In genomic region chr11:31732342-31732741, GRCm38 (mm10) we compare ENCODE assay signal across 20 mouse cellular contexts.
DNase-seq lines count a peak whose midpoint lies in the region; ATAC-seq and TF ChIP-seq lines count a peak whose summit lies in the region.
"Had no signal": no experiment of that assay in that cellular context is flagged by ENCODE, and none has a peak within 500 bp of the region (broad histone marks: within the 10 kb centered on the region; RNA-seq: fewer than 3 reads in every experiment).

No protein-coding gene starts in this region.

- H3K27ac ChIP-seq in heart, embryonic 12.5 days (ENCODE audit: poor library complexity, severe bottlenecking) = no peak overlapping the region
- peak overlapping the region; percentile 63 for H3K27ac ChIP-seq in CH12.LX (ENCODE audit: insufficient read depth, low read depth)
- H3K27ac ChIP-seq: hindbrain, embryonic 15.5 days; kidney, embryonic 15.5 days; left cerebral cortex, adult 2 months; limb, embryonic 12.5 days; lung, embryonic 15.5 days; stomach, embryonic 15.5 days had no signal

- peak; percentile 33; the same call in 1 of the 2 replicates for ATAC-seq in heart, embryonic 12.5 days (ENCODE audit: insufficient number of reproducible peaks, low FRiP score)
- ATAC-seq: forebrain, embryonic 14.5 days had no signal

- in situ Hi-C loops in CH12.LX (cut with MboI; ENCODE audit: low pct_ligation_motif_present, low pct_unique_long_range_greater_than_20kb, low sequenced_read_pairs) = no loop called here

- H3K27me3 ChIP-seq in heart, embryonic 12.5 days (replicated peaks) = no peaks in the 10 kb centered on the region
- no peaks in the 10 kb centered on the region for H3K27me3 ChIP-seq in CH12.LX (replicated peaks)
- H3K27me3 ChIP-seq in megakaryocyte, embryonic 14.5 days (replicated peaks) = no peaks in the 10 kb centered on the region
- H3K27me3 ChIP-seq: hindbrain, embryonic 15.5 days; kidney, embryonic 15.5 days; limb, embryonic 12.5 days; lung, embryonic 15.5 days; stomach, embryonic 15.5 days had no signal

- no peak overlapping the region for H3K4me2 ChIP-seq in heart, embryonic 12.5 days
- H3K4me2 ChIP-seq in CH12.LX (ENCODE audit: insufficient read depth, low read depth, poor library complexity, severe bottlenecking) = peak overlapping the region; percentile 71
- H3K4me2 ChIP-seq: hindbrain, embryonic 15.5 days; kidney, embryonic 15.5 days; limb, embryonic 12.5 days; lung, embryonic 15.5 days; midbrain, embryonic 11.5 days; stomach, embryonic 15.5 days had no signal

- no peak for DNase-seq in heart, adult 11 months
- DNase-seq in CH12.LX (ENCODE audit: extremely low read depth) (peak; percentile 54), liver (peak; percentile 16), adipocyte (ENCODE audit: low spot score) (no peak)
- DNase-seq in thymus, postnatal 0 days (ENCODE audit: low spot score) = no peak
- DNase-seq in right cerebral cortex, postnatal 36 days (ENCODE audit: low spot score in 2 of 2) = no peak
- DNase-seq: adrenal gland, postnatal 25 days; cerebellum, adult 9-11 months; thymus, postnatal 36 days had no signal

- no peak overlapping the region for H3K9ac ChIP-seq in heart, embryonic 12.5 days
- peak overlapping the region; percentile 12; the same call in 1 of the 2 replicates for H3K9ac ChIP-seq in CH12.LX (ENCODE audit: insufficient read depth, low read depth)
- H3K9ac ChIP-seq: hindbrain, embryonic 15.5 days; kidney, embryonic 15.5 days; limb, embryonic 12.5 days; lung, embryonic 15.5 days; stomach, embryonic 15.5 days had no signal

- dilution Hi-C loops in CH12.LX (cut with MboI; ENCODE audit: extremely low pct_ligation_motif_present, extremely low pct_unique_long_range_greater_than_20kb, low sequenced_read_pairs) = no loop called here

- peak; percentile 42 for TF ChIP-seq POLR2A in CH12.LX (IDR thresholded peaks at IDR 0.05; ENCODE audit: low read depth, low read length)

- H3K36me3 ChIP-seq in heart, embryonic 12.5 days = no peaks in the 10 kb centered on the region
- H3K36me3 ChIP-seq in CH12.LX (replicated peaks in 1 of 2; ENCODE audit: control insufficient read depth in 1 of 2, insufficient read depth in 1 of 2, low read length in 1 of 2) = no peaks in the 10 kb centered on the region
- H3K36me3 ChIP-seq in megakaryocyte, embryonic 14.5 days (replicated peaks; ENCODE audit: low read length) = no peaks in the 10 kb centered on the region
- H3K36me3 ChIP-seq: hindbrain, embryonic 15.5 days; kidney, embryonic 15.5 days; limb, embryonic 12.5 days; lung, embryonic 15.5 days; stomach, embryonic 15.5 days had no signal

- WGBS in heart, embryonic 12.5 days = 43% methylated on average over 3 of the region's 3 CpGs

- H3K9me3 ChIP-seq in heart, embryonic 12.5 days (replicated peaks) = no peaks in the 10 kb centered on the region
- H3K9me3 ChIP-seq in CH12.LX (replicated peaks; ENCODE audit: low read length) = no peaks in the 10 kb centered on the region
- no peaks in the 10 kb centered on the region for H3K9me3 ChIP-seq in megakaryocyte, embryonic 14.5 days
- H3K9me3 ChIP-seq: hindbrain, embryonic 15.5 days; kidney, embryonic 15.5 days; limb, embryonic 12.5 days; lung, embryonic 15.5 days; stomach, embryonic 15.5 days had no signal

- peaks cover 60% of the 10 kb centered on the region for H3K4me1 ChIP-seq in heart, embryonic 12.5 days (replicated peaks)
- peaks cover 45 to 72% of the 10 kb centered on the region in 2 experiments for H3K4me1 ChIP-seq in CH12.LX (ENCODE audit: control insufficient read depth in 1 of 2, insufficient read depth in 2 of 2)
- peaks cover 92% of the 10 kb centered on the region for H3K4me1 ChIP-seq in megakaryocyte, embryonic 14.5 days

- no peak for TF ChIP-seq CTCF in CH12.LX (conservative IDR thresholded peaks at IDR 0.05 in 1 of 2, IDR thresholded peaks at IDR 0.05 in 1 of 2; ENCODE audit: low read depth in 2 of 2, low read length in 2 of 2)

- no peak for TF ChIP-seq RAD21 in CH12.LX (IDR thresholded peaks at IDR 0.05; ENCODE audit: low read depth, low read length)

- no peaks in the 10 kb centered on the region for H3K79me2 ChIP-seq in CH12.LX (replicated peaks; ENCODE audit: control insufficient read depth, extremely low read depth, insufficient read depth, poor library complexity, severe bottlenecking)

- TF ChIP-seq EP300 in CH12.LX (IDR thresholded peaks at IDR 0.05; ENCODE audit: low read length) = 0 out of 2 replicates have a peak, but pooled peaks have one; percentile 6

- no peak overlapping the region for H3K4me3 ChIP-seq in heart, embryonic 12.5 days
- H3K4me3 ChIP-seq in CH12.LX (replicated peaks in 1 of 3; ENCODE audit: low read depth in 2 of 3, low read length in 2 of 3, poor library complexity in 1 of 3) = peak overlapping the region in 2 of 3 experiments; percentile 6 to 17
- peak overlapping the region; percentile 80 for H3K4me3 ChIP-seq in megakaryocyte, embryonic 14.5 days (replicated peaks)
- H3K4me3 ChIP-seq: hindbrain, embryonic 15.5 days; kidney, embryonic 15.5 days; layer of hippocampus, adult 2 months; left cerebral cortex, adult 2 months; limb, embryonic 12.5 days; lung, embryonic 15.5 days; stomach, embryonic 15.5 days had no signal

TF ChIP-seq in CH12.LX, 34 proteins besides CTCF, POLR2A, EP300 and RAD21:
- TF ChIP-seq MXI1 (IDR thresholded peaks at IDR 0.05; ENCODE audit: low read depth, low read length) = peak; percentile 44; the same call in 1 of the 2 replicates
- no peak for TF ChIP-seq ZNF384 (IDR thresholded peaks at IDR 0.05; ENCODE audit: low read depth, low read length)
- TF ChIP-seq USF1 (IDR thresholded peaks at IDR 0.05; ENCODE audit: low read depth, low read length) = peak; percentile 79
- no peak; the same call in 1 of the 2 replicates for TF ChIP-seq HCFC1 (IDR thresholded peaks at IDR 0.05; ENCODE audit: low read depth, low read length)
- TF ChIP-seq CHD1 (IDR thresholded peaks at IDR 0.05; ENCODE audit: low read depth, low read length) = no peak
- TF ChIP-seq MAZ (IDR thresholded peaks at IDR 0.05; ENCODE audit: low read depth, low read length) = no peak
- TF ChIP-seq GABPA (IDR thresholded peaks at IDR 0.05; ENCODE audit: insufficient replicate concordance, low read depth, low read length) = no peak
- no peak for TF ChIP-seq SIN3A (IDR thresholded peaks at IDR 0.05; ENCODE audit: low read length)
- TF ChIP-seq IRF4 (IDR thresholded peaks at IDR 0.05; ENCODE audit: low read depth, low read length) = no peak
- TF ChIP-seq KAT2A (IDR thresholded peaks at IDR 0.05; ENCODE audit: insufficient replicate concordance, low read length) = no peak
- peak; percentile 55; the same call in 1 of the 2 replicates for TF ChIP-seq TBP (conservative IDR thresholded peaks at IDR 0.05; ENCODE audit: low read depth, low read length)
- 0 out of 2 replicates have a peak, but pooled peaks have one; percentile 61 for TF ChIP-seq UBTF (IDR thresholded peaks at IDR 0.05; ENCODE audit: low read depth, low read length)
- TF ChIP-seq USF2 (conservative IDR thresholded peaks at IDR 0.05; ENCODE audit: low read depth, low read length) = peak; percentile 77
- TF ChIP-seq BHLHE40 (IDR thresholded peaks at IDR 0.05; ENCODE audit: low read depth, low read length) = peak; percentile 63
- peak; percentile 68; the same call in 1 of the 2 replicates for TF ChIP-seq MAX (IDR thresholded peaks at IDR 0.05; ENCODE audit: low read length)

Comparison
In these comparisons a context has a peak if more than half of its experiments do, and no peak if none do; other contexts are left out.
1. DNase-seq: peak in CH12.LX (single experiment) and liver (single experiment); none in heart, adult 11 months (single experiment), thymus, postnatal 0 days (single experiment), right cerebral cortex, postnatal 36 days (0 of 2) and adipocyte (single experiment).